Mouse (Mus musculus) kidney, postnatal 0 days (tissue): ENCODE measurements at regions not wholly inside any gene's neighbourhood (a gene's known extent, or its start where the extent isn't known, plus 50 kb on each side); places are given as distances from the start of the nearest gene placed in this dataset.

Experiments used
- ATAC-seq: fragments of 200-750 bp; cut with Nextera tagmentation; replicated peaks from 2 replicates; pipeline ENCODE4 v1.8.0; 2017; ENCODE audit warnings: low read depth, moderate number of reproducible peaks, moderate TSS enrichment, moderate library complexity; ENCODE audit not compliant: low FRiP score
- DNase-seq: peaks from one replicate; pipeline ENCODE4 v3.0.0-alpha.2; 2016; ENCODE audit warnings: low spot score
- H3K27ac ChIP-seq: fragments of 300-500 bp; sonication (generic); 2 replicates; pipeline ENCODE4 v1.5.1; 2014; ENCODE audit warnings: mild to moderate bottlenecking
- H3K27me3 ChIP-seq: fragments of 300-500 bp; sonication (generic); 2 replicates; pipeline ENCODE4 v1.6.1; 2014; ENCODE audit warnings: low read length, mixed read lengths; ENCODE audit not compliant: insufficient read depth
- H3K36me3 ChIP-seq: fragments of 300-500 bp; sonication (generic); 2 replicates; pipeline ENCODE4 v1.6.1; 2014; ENCODE audit warnings: low read length, mixed read lengths; ENCODE audit not compliant: insufficient read depth
- H3K4me1 ChIP-seq: fragments of 300-500 bp; sonication (generic); replicated peaks from 2 replicates; pipeline ENCODE4 v1.6.1; 2014; ENCODE audit warnings: antibody characterized with exemption, low read length, mixed read lengths; ENCODE audit not compliant: insufficient read depth
- H3K4me2 ChIP-seq: fragments of 300-500 bp; sonication (generic); 2 replicates; pipeline ENCODE4 v1.6.1; 2014; ENCODE audit warnings: mild to moderate bottlenecking, low read length, moderate library complexity, mixed read lengths
- H3K4me3 ChIP-seq: fragments of 300-500 bp; sonication (generic); replicated peaks from 2 replicates; pipeline ENCODE4 v1.5.1; 2014; ENCODE audit warnings: low read depth, low read length
- H3K9ac ChIP-seq: fragments of 300-500 bp; sonication (generic); 2 replicates; pipeline ENCODE4 v1.6.1; 2014; ENCODE audit warnings: low read depth, low read length
- H3K9me3 ChIP-seq: fragments of 300-500 bp; sonication (generic); replicated peaks from 2 replicates; pipeline ENCODE4 v1.6.1; 2016; ENCODE audit warnings: low read length, inconsistent platforms, mixed read lengths
- CTCF ChIP-seq: IDR thresholded peaks from 2 replicates; pipeline ENCODE4 v1.5.1; 2016; ENCODE audit warnings: antibody characterized with exemption, low read depth, mild to moderate bottlenecking, moderate library complexity
- WGBS: fragments of 180-500 bp; shearing (Covaris S2); extraction: QIAGEN DNeasy Blood & Tissue Kit; methylation state at CpG from one replicate; pipeline ENCODE4 v1.1.7; 2014; 5-methylcytosine and 5-hydroxymethylcytosine counted together

GRCm38 (mm10) chr1:108144114-108144513 lies 554.3 kb downstream of the Serpinb8 start:
- no peak overlapping the region for H3K4me3 ChIP-seq
- WGBS: 76% methylated on average over 1 of the region's 1 CpGs
- no peak for TF ChIP-seq CTCF
- H3K9me3 ChIP-seq: no peaks in the 10 kb centered on the region
- H3K27me3 ChIP-seq: no peaks in the 10 kb centered on the region
- ATAC-seq (no peak), DNase-seq (no peak)
- H3K27ac ChIP-seq: no peak overlapping the region
- no peaks in the 10 kb centered on the region for H3K36me3 ChIP-seq
- H3K9ac ChIP-seq: no peak overlapping the region
- H3K4me2 ChIP-seq: no peak overlapping the region
- H3K4me1 ChIP-seq: no peaks in the 10 kb centered on the region

DNA sequence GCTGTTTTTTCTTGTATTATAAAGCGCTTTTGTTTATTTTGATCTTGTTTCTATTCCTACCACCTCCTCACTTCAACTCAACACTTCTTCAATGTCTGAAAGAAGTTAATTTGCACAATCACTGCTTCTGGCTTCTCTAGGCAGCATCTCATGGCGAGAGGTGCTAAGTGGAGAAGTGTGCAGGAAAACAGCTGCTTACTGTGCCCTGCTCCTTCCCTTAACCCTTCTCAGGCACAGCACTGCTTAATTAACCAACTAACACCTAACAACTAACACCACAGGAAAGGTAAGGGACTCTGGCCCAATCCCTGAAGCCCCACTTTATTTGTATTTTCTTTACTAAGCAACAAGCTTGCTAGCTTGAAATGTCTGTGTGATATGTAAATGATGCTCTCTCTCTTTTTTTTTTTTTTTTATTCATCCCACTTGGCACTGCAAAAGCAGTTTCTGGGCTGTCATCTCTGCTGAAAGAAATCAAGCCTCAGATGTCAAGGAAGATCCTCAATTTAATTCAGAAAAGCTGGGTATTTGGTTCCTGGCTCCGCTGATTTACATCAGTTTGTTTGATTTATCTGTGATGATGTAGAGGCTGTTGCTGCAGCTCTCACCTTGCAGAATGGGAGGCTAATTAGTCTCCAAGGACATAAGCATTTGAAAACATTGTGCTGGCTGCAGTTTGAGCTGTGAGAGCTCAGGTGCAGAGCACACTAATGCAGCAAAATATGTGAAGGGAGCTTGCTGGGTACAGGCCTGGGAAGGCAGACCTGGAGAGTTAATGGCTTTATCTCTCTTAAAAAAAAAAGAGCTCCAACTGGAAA lies 591.8 kb downstream of the Serpinb8 start:
- H3K27me3 ChIP-seq: no peaks in the 10 kb centered on the region
- no peak for ATAC-seq
- H3K9ac ChIP-seq: no peak overlapping the region
- no peaks in the 10 kb centered on the region for H3K4me1 ChIP-seq
- no peaks in the 10 kb centered on the region for H3K36me3 ChIP-seq
- no peak overlapping the region for H3K4me2 ChIP-seq
- H3K27ac ChIP-seq: no peak overlapping the region
- no peaks in the 10 kb centered on the region for H3K9me3 ChIP-seq
- no peak overlapping the region for H3K4me3 ChIP-seq
- WGBS: 43% methylated on average over 3 of the region's 3 CpGs
- DNase-seq: no peak
- TF ChIP-seq CTCF: no peak

- Histone ChIP-seq H3K4me2 (no peak overlapping the region), H3K36me3 (no peaks in the 10 kb centered on the region), H3K9ac (no peak overlapping the region), H3K4me3 (no peak overlapping the region), H3K4me1 (no peaks in the 10 kb centered on the region), H3K9me3 (no peaks in the 10 kb centered on the region), H3K27ac (no peak overlapping the region), H3K27me3 (no peaks in the 10 kb centered on the region)
- DNase-seq: no peak
- TF ChIP-seq CTCF: no peak
- no peak for ATAC-seq
- WGBS: 32% methylated on average over 4 of the region's 4 CpGs
Measured at GRCm38 (mm10) chr1:108182168-108182539, 592.3 kb downstream of the Serpinb8 start.

- no peak overlapping the region for H3K4me2 ChIP-seq
- H3K4me3 ChIP-seq: no peak overlapping the region
- H3K9ac ChIP-seq: no peak overlapping the region
- no peak for ATAC-seq
- no peaks in the 10 kb centered on the region for H3K4me1 ChIP-seq
- H3K9me3 ChIP-seq: no peaks in the 10 kb centered on the region
- 78% methylated on average over 1 of the region's 1 CpGs for WGBS
- TF ChIP-seq CTCF: no peak
- no peak overlapping the region for H3K27ac ChIP-seq
- peak; percentile 12 for DNase-seq
- H3K27me3 ChIP-seq: no peaks in the 10 kb centered on the region
- no peaks in the 10 kb centered on the region for H3K36me3 ChIP-seq
Measured at GRCm38 (mm10) chr1:108224047-108224446, 634.2 kb downstream of the Serpinb8 start.

DNA sequence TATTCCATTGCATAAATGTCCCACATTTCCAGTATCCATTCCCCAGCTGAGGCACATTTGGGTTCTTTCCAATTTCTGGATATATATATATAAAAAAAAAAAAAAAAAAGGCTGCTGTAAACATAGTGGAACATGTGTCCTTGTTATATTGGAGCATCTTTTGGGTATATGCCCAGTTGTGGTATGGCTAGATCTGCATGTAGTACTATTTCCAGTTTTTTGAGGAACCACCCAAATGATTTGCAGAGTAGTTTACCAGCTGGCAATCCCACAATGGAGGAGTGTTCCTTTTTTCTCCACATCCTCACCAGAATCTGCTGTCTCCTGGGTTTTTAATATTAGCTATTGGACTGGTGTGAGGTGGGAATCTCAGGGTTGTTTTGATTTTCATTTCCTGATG lies 650.3 kb downstream of the Serpinb8 start:
- no peaks in the 10 kb centered on the region for H3K9me3 ChIP-seq
- H3K9ac ChIP-seq: no peak overlapping the region
- no peak for DNase-seq
- ATAC-seq: no peak
- no peak for TF ChIP-seq CTCF
- H3K36me3 ChIP-seq: no peaks in the 10 kb centered on the region
- H3K27me3 ChIP-seq: no peaks in the 10 kb centered on the region
- H3K4me1 ChIP-seq: no peaks in the 10 kb centered on the region
- H3K4me3 ChIP-seq: no peak overlapping the region
- H3K4me2 ChIP-seq: no peak overlapping the region
- no peak overlapping the region for H3K27ac ChIP-seq

GRCm38 (mm10) chr1:108255147-108255546 lies 665.3 kb downstream of the Serpinb8 start:
- Histone ChIP-seq H3K36me3 (no peaks in the 10 kb centered on the region), H3K4me2 (no peak overlapping the region), H3K9me3 (no peaks in the 10 kb centered on the region), H3K9ac (no peak overlapping the region), H3K27me3 (no peaks in the 10 kb centered on the region), H3K27ac (no peak overlapping the region), H3K4me1 (no peaks in the 10 kb centered on the region), H3K4me3 (no peak overlapping the region)
- WGBS: 76% methylated on average over 3 of the region's 3 CpGs
- no peak for ATAC-seq
- no peak for TF ChIP-seq CTCF
- DNase-seq: no peak

DNA sequence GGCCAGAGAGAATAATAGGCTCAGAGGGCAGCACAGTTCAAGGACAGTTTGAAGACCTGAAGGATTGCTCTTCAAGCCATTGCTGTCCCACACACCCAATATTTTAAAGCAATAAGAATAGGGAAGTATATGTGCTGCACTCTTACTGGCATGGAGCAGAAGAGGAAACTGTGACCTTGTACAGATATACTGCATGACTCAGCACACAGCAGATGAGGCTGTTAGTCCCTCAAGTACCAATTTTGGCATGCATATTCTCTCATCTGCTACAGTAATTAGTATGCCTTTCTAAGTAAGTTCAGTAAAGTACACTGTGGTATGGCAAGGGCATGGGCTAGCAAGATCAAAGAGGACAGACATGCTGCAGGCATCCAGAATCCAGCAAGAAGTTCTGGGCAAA lies 669.5 kb downstream of the Serpinb8 start:
- Histone ChIP-seq H3K27me3 (no peaks in the 10 kb centered on the region), H3K27ac (no peak overlapping the region), H3K4me3 (no peak overlapping the region), H3K9ac (no peak overlapping the region), H3K4me2 (no peak overlapping the region), H3K4me1 (no peaks in the 10 kb centered on the region), H3K9me3 (no peaks in the 10 kb centered on the region), H3K36me3 (no peaks in the 10 kb centered on the region)
- DNase-seq (no peak), ATAC-seq (no peak)
- no peak for TF ChIP-seq CTCF
